7 mouse cellular contexts compared by ENCODE assay signal in genomic region chr9:42035995-42036394, GRCm38 (mm10).
DNase-seq lines count a peak whose midpoint lies in the region; ATAC-seq and TF ChIP-seq lines count a peak whose summit lies in the region.

No protein-coding gene starts in this region.

- H3K27ac ChIP-seq in liver, postnatal 0 days (ENCODE audit: low read depth), result no peak overlapping the region
- H3K27ac ChIP-seq in liver, embryonic 11.5 days (ENCODE audit: low read depth, low read length), result no peak overlapping the region

- H3K9me3 ChIP-seq in liver, postnatal 0 days (ENCODE audit: low read length), result no peaks in the 10 kb centered on the region
- no peaks in the 10 kb centered on the region for H3K9me3 ChIP-seq in liver, embryonic 11.5 days (ENCODE audit: control insufficient read depth, low read length)

- DNase-seq in liver, postnatal 0 days, result peak; percentile 53
- DNase-seq in liver, embryonic 11.5 days (ENCODE audit: low spot score), result no peak
- peak; percentile 43 to 71 for DNase-seq in cerebellum, postnatal 25 days
- peak; percentile 32 for DNase-seq in large intestine, adult 2 months (ENCODE audit: low read depth, low spot score)
- peak; percentile 53 for DNase-seq in thymus, postnatal 25 days
- no peak for DNase-seq in frontal cortex, postnatal 36 days (ENCODE audit: low spot score in 2 of 2)
- DNase-seq in urinary bladder, postnatal 25 days (ENCODE audit: low spot score), result no peak

- no peak overlapping the region for H3K9ac ChIP-seq in liver, postnatal 0 days (replicated peaks)
- H3K9ac ChIP-seq in liver, embryonic 11.5 days (ENCODE audit: low read depth, low read length), result no peak overlapping the region

- H3K27me3 ChIP-seq in liver, postnatal 0 days (ENCODE audit: insufficient read depth, low read length), result no peaks in the 10 kb centered on the region
- no peaks in the 10 kb centered on the region for H3K27me3 ChIP-seq in liver, embryonic 11.5 days (replicated peaks; ENCODE audit: control insufficient read depth, insufficient read depth, low read length)

- peaks cover 3% of the 10 kb centered on the region for H3K4me1 ChIP-seq in liver, postnatal 0 days (ENCODE audit: insufficient read depth)
- H3K4me1 ChIP-seq in liver, embryonic 11.5 days (replicated peaks; ENCODE audit: control insufficient read depth, insufficient read depth, low read length), result no peaks in the 10 kb centered on the region

- H3K4me3 ChIP-seq in liver, postnatal 0 days (ENCODE audit: low read depth, low read length), result no peak overlapping the region
- H3K4me3 ChIP-seq in liver, embryonic 11.5 days (ENCODE audit: low read depth, low read length), result no peak overlapping the region

- TF ChIP-seq EP300 in liver, postnatal 0 days (IDR thresholded peaks at IDR 0.05; ENCODE audit: low read depth), result no peak

- no peaks in the 10 kb centered on the region for H3K36me3 ChIP-seq in liver, postnatal 0 days (replicated peaks; ENCODE audit: insufficient read depth, low read length)
- no peaks in the 10 kb centered on the region for H3K36me3 ChIP-seq in liver, embryonic 11.5 days (ENCODE audit: control insufficient read depth, insufficient read depth, low read length)

- peak; percentile 23; the same call in 1 of the 2 replicates for ATAC-seq in liver, postnatal 0 days
- ATAC-seq in liver, embryonic 11.5 days (replicated peaks; ENCODE audit: low FRiP score), result no peak

- TF ChIP-seq CTCF in liver, postnatal 0 days (IDR thresholded peaks at IDR 0.05; ENCODE audit: low read depth), result no peak

- WGBS in liver, postnatal 0 days (ENCODE audit: insufficient replicate concordance), result 34% methylated on average over 5 of the region's 5 CpGs
- 57% methylated on average over 5 of the region's 5 CpGs for WGBS in liver, embryonic 11.5 days
- 21% methylated on average over 5 of the region's 5 CpGs for WGBS in large intestine, adult 2 months

- no peak overlapping the region for H3K4me2 ChIP-seq in liver, postnatal 0 days (ENCODE audit: low read depth, low read length)
- no peak overlapping the region for H3K4me2 ChIP-seq in liver, embryonic 11.5 days

Comparison
In these comparisons a context has a peak if more than half of its experiments do, and no peak if none do; other contexts are left out.
1. DNase-seq: peak in liver, postnatal 0 days (single experiment), cerebellum, postnatal 25 days (2 of 2), large intestine, adult 2 months (single experiment) and thymus, postnatal 25 days (single experiment); none in liver, embryonic 11.5 days (single experiment), frontal cortex, postnatal 36 days (0 of 2) and urinary bladder, postnatal 25 days (single experiment).